Mouse (Mus musculus) intestine, embryonic 15.5 days (tissue): ENCODE results near the gene Tmem8. TPM values are rescaled to one million over a fixed set of nuclear protein-coding genes. Genes with fewer than 3 reads are reported as not detected.

ENCODE experiments used
- ATAC-seq: fragments of 200-750 bp; cut with Nextera tagmentation; 2 replicates; pipeline ENCODE4 v1.8.0; 2017; ENCODE audit warnings: moderate TSS enrichment, moderate library complexity
- H3K27ac ChIP-seq: fragments of 300-500 bp; sonication (generic); 2 replicates; pipeline ENCODE4 v1.5.1; 2015; ENCODE audit warnings: mild to moderate bottlenecking, inconsistent platforms
- H3K27me3 ChIP-seq: fragments of 300-500 bp; sonication (generic); replicated peaks from 2 replicates; pipeline ENCODE4 v1.6.1; 2015; ENCODE audit warnings: inconsistent platforms
- H3K36me3 ChIP-seq: fragments of 300-500 bp; sonication (generic); 2 replicates; pipeline ENCODE4 v1.6.1; 2015; ENCODE audit warnings: inconsistent platforms
- H3K4me1 ChIP-seq: fragments of 300-500 bp; sonication (generic); replicated peaks from 2 replicates; pipeline ENCODE4 v1.6.1; 2015; ENCODE audit warnings: inconsistent platforms
- H3K4me2 ChIP-seq: fragments of 300-500 bp; sonication (generic); replicated peaks from 2 replicates; pipeline ENCODE4 v1.6.1; 2015; ENCODE audit warnings: mild to moderate bottlenecking, inconsistent platforms
- H3K4me3 ChIP-seq: fragments of 300-500 bp; sonication (generic); replicated peaks from 2 replicates; pipeline ENCODE4 v1.5.1; 2015; ENCODE audit warnings: inconsistent platforms
- H3K9ac ChIP-seq: fragments of 300-500 bp; sonication (generic); 2 replicates; pipeline ENCODE4 v1.6.1; 2015; ENCODE audit warnings: inconsistent platforms
- H3K9me3 ChIP-seq: fragments of 300-500 bp; sonication (generic); 2 replicates; pipeline ENCODE4 v1.6.1; 2016; ENCODE audit warnings: inconsistent platforms
- WGBS: fragments of 180-500 bp; shearing (Covaris S2); methylation state at CpG from one replicate; pipeline ENCODE4 v1.1.7; 2015; 5-methylcytosine and 5-hydroxymethylcytosine counted together
- polyA plus RNA-seq: library from polyadenylated mRNA; unstranded; fragments of >200 nt; fragmentation: Nextera tagmentation; extraction: Ambion mirVana; gene quantifications from 2 replicates; pipeline ENCODE4 v1.2.1, GENCODE M21; 2015

Tmem8 gene
- polyA plus RNA-seq, 1 experiment from 2014 or later: 8.7 TPM

- WGBS: 88% methylated on average over 18 of the region's 18 CpGs
- no peak overlapping the region for H3K4me3 ChIP-seq
- 0 out of 2 replicates have a peak, but pooled peaks cover 2% of the 10 kb centered on the region for H3K4me1 ChIP-seq
- H3K4me2 ChIP-seq: no peak overlapping the region
- H3K36me3 ChIP-seq: peaks cover 28% of the 10 kb centered on the region
- no peaks in the 10 kb centered on the region for H3K9me3 ChIP-seq
- ATAC-seq: 0 out of 2 replicates have a peak, but pooled peaks have one; percentile 33
- H3K27me3 ChIP-seq: no peaks in the 10 kb centered on the region
- H3K27ac ChIP-seq: no peak overlapping the region
- no peak overlapping the region for H3K9ac ChIP-seq
Observed at GRCm38 (mm10) chr17:26131062-26131732, 18.1 kb downstream of the Tmem8 start.

GRCm38 (mm10) chr17:26131856-26132853 is 19.1 kb downstream of the Tmem8 start:
- H3K27me3 ChIP-seq: no peaks in the 10 kb centered on the region
- H3K9me3 ChIP-seq: no peaks in the 10 kb centered on the region
- ATAC-seq: no peak
- 0 out of 2 replicates have a peak, but pooled peaks cover 2% of the 10 kb centered on the region for H3K4me1 ChIP-seq
- no peak overlapping the region for H3K4me3 ChIP-seq
- H3K9ac ChIP-seq: no peak overlapping the region
- H3K36me3 ChIP-seq: peaks cover 19% of the 10 kb centered on the region; the same call in 1 of the 2 replicates
- no peak overlapping the region for H3K4me2 ChIP-seq
- no peak overlapping the region for H3K27ac ChIP-seq
- WGBS: 88% methylated on average over 18 of the region's 18 CpGs

- H3K4me2 ChIP-seq: no peak overlapping the region
- no peak overlapping the region for H3K9ac ChIP-seq
- ATAC-seq: no peak
- H3K9me3 ChIP-seq: no peaks in the 10 kb centered on the region
- H3K36me3 ChIP-seq: no peaks in the 10 kb centered on the region
- no peak overlapping the region for H3K27ac ChIP-seq
- no peaks in the 10 kb centered on the region for H3K27me3 ChIP-seq
- peak overlapping the region; percentile 95; the same call in 1 of the 2 replicates for H3K4me3 ChIP-seq
- H3K4me1 ChIP-seq: peaks cover 17% of the 10 kb centered on the region
- 83% methylated on average over 11 of the region's 11 CpGs for WGBS
Observed at GRCm38 (mm10) chr17:26137106-26137750, 24.1 kb downstream of the Tmem8 start.

- Histone ChIP-seq H3K9ac (no peak overlapping the region), H3K4me3 (peak overlapping the region; percentile 95), H3K27ac (0 out of 2 replicates have a peak overlapping the region, but pooled peaks have one; percentile 37)
Observed at GRCm38 (mm10) chr17:26137751-26138130, 24.6 kb downstream of the Tmem8 start.

GRCm38 (mm10) chr17:26138239-26138836 is 25.2 kb downstream of the Tmem8 start, which contains the start of gene Axin1:
Gene Axin1 (plus strand): TSS chr17:26138688.
- ATAC-seq: peak; percentile 98
- Histone ChIP-seq H3K4me3 (peak within 1 kb of the TSS; percentile 95), H3K9ac (peak within 1 kb of the TSS; percentile 98), H3K4me2 (peak within 1 kb of the TSS; percentile 78), H3K9me3 (no peaks in the 10 kb centered on the region), H3K4me1 (peaks cover 17% of the 10 kb centered on the region), H3K36me3 (peaks cover 8% of the 10 kb centered on the region; the same call in 1 of the 2 replicates), H3K27me3 (no peaks in the 10 kb centered on the region), H3K27ac (peak within 1 kb of the TSS; percentile 97)
- WGBS: 1% methylated on average over 42 of the region's 42 CpGs

More at GRCm38 (mm10) chr17:26137751-26138130, 24.6 kb downstream of the Tmem8 start:
- peaks cover 17% of the 10 kb centered on the region for H3K4me1 ChIP-seq
- 69% methylated on average over 2 of the region's 2 CpGs for WGBS
- H3K27me3 ChIP-seq: no peaks in the 10 kb centered on the region
- peak overlapping the region; percentile 78 for H3K4me2 ChIP-seq
- no peak for ATAC-seq
- H3K9me3 ChIP-seq: no peaks in the 10 kb centered on the region
- peaks cover 2% of the 10 kb centered on the region; the same call in 1 of the 2 replicates for H3K36me3 ChIP-seq

- H3K4me3 ChIP-seq: peak overlapping the region; percentile 95
- peak overlapping the region; percentile 78 for H3K4me2 ChIP-seq
- H3K27ac ChIP-seq: peak overlapping the region; percentile 97
- H3K9ac ChIP-seq: peak overlapping the region; percentile 98
- H3K27me3 ChIP-seq: no peaks in the 10 kb centered on the region
- ATAC-seq: peak; percentile 79
- peaks cover 9% of the 10 kb centered on the region for H3K36me3 ChIP-seq
- H3K9me3 ChIP-seq: no peaks in the 10 kb centered on the region
- H3K4me1 ChIP-seq: peaks cover 16% of the 10 kb centered on the region
- WGBS: 2% methylated on average over 57 of the region's 58 CpGs
Observed at GRCm38 (mm10) chr17:26138901-26139381, 25.8 kb downstream of the Tmem8 start.

GRCm38 (mm10) chr17:26142796-26143195 is 29.7 kb downstream of the Tmem8 start:
- no peak overlapping the region for H3K4me2 ChIP-seq
- peaks cover 13% of the 10 kb centered on the region for H3K4me1 ChIP-seq
- H3K9ac ChIP-seq: no peak overlapping the region
- no peak for ATAC-seq
- H3K36me3 ChIP-seq: peaks cover 19% of the 10 kb centered on the region
- WGBS: 89% methylated on average over 4 of the region's 4 CpGs
- no peak overlapping the region for H3K4me3 ChIP-seq
- no peak overlapping the region for H3K27ac ChIP-seq
- no peaks in the 10 kb centered on the region for H3K9me3 ChIP-seq
- no peaks in the 10 kb centered on the region for H3K27me3 ChIP-seq

GRCm38 (mm10) chr17:26143386-26143785 is 30.3 kb downstream of the Tmem8 start:
- Histone ChIP-seq H3K4me1 (peaks cover 11% of the 10 kb centered on the region), H3K9ac (no peak overlapping the region), H3K9me3 (no peaks in the 10 kb centered on the region), H3K4me2 (no peak overlapping the region), H3K27me3 (no peaks in the 10 kb centered on the region), H3K36me3 (peaks cover 20% of the 10 kb centered on the region), H3K4me3 (no peak overlapping the region), H3K27ac (no peak overlapping the region)
- ATAC-seq: no peak
- 90% methylated on average over 5 of the region's 5 CpGs for WGBS

- H3K4me2 ChIP-seq: no peak overlapping the region
- peaks cover 30% of the 10 kb centered on the region for H3K36me3 ChIP-seq
- H3K27me3 ChIP-seq: no peaks in the 10 kb centered on the region
- ATAC-seq: no peak
- no peaks in the 10 kb centered on the region for H3K4me1 ChIP-seq
- H3K9ac ChIP-seq: no peak overlapping the region
- H3K9me3 ChIP-seq: no peaks in the 10 kb centered on the region
- WGBS: 90% methylated on average over 2 of the region's 2 CpGs
- no peak overlapping the region for H3K27ac ChIP-seq
- no peak overlapping the region for H3K4me3 ChIP-seq
Observed at GRCm38 (mm10) chr17:26149056-26149455, 36.0 kb downstream of the Tmem8 start.

- no peak for ATAC-seq
- no peak overlapping the region for H3K27ac ChIP-seq
- H3K4me2 ChIP-seq: no peak overlapping the region
- H3K9me3 ChIP-seq: no peaks in the 10 kb centered on the region
- 95% methylated on average over 2 of the region's 2 CpGs for WGBS
- no peak overlapping the region for H3K9ac ChIP-seq
- H3K4me1 ChIP-seq: no peaks in the 10 kb centered on the region
- peaks cover 26% of the 10 kb centered on the region for H3K36me3 ChIP-seq
- no peak overlapping the region for H3K4me3 ChIP-seq
- H3K27me3 ChIP-seq: no peaks in the 10 kb centered on the region
Observed at GRCm38 (mm10) chr17:26151886-26152630, 39.0 kb downstream of the Tmem8 start.

GRCm38 (mm10) chr17:26162736-26163135 is 49.6 kb downstream of the Tmem8 start:
- Histone ChIP-seq H3K4me2 (no peak overlapping the region), H3K36me3 (no peaks in the 10 kb centered on the region), H3K4me3 (no peak overlapping the region), H3K4me1 (no peaks in the 10 kb centered on the region), H3K9ac (no peak overlapping the region), H3K9me3 (no peaks in the 10 kb centered on the region), H3K27me3 (no peaks in the 10 kb centered on the region), H3K27ac (no peak overlapping the region)
- WGBS: 93% methylated on average over 1 of the region's 1 CpGs
- ATAC-seq: no peak
